Mouse (Mus musculus) kidney, postnatal 0 days (tissue): ENCODE measurements around the gene Olfr569. TPM values are rescaled to one million over a fixed set of nuclear protein-coding genes. Genes with fewer than 3 reads are reported as not detected.

Experiments used
- ATAC-seq: fragments of 200-750 bp; cut with Nextera tagmentation; replicated peaks from 2 replicates; pipeline ENCODE4 v1.8.0; 2017; ENCODE audit warnings: low read depth, moderate number of reproducible peaks, moderate TSS enrichment, moderate library complexity; ENCODE audit not compliant: low FRiP score
- DNase-seq: peaks from one replicate; pipeline ENCODE4 v3.0.0-alpha.2; 2016; ENCODE audit warnings: low spot score
- H3K27ac ChIP-seq: fragments of 300-500 bp; sonication (generic); 2 replicates; pipeline ENCODE4 v1.5.1; 2014; ENCODE audit warnings: mild to moderate bottlenecking
- H3K27me3 ChIP-seq: fragments of 300-500 bp; sonication (generic); 2 replicates; pipeline ENCODE4 v1.6.1; 2014; ENCODE audit warnings: low read length, mixed read lengths; ENCODE audit not compliant: insufficient read depth
- H3K36me3 ChIP-seq: fragments of 300-500 bp; sonication (generic); 2 replicates; pipeline ENCODE4 v1.6.1; 2014; ENCODE audit warnings: low read length, mixed read lengths; ENCODE audit not compliant: insufficient read depth
- H3K4me1 ChIP-seq: fragments of 300-500 bp; sonication (generic); replicated peaks from 2 replicates; pipeline ENCODE4 v1.6.1; 2014; ENCODE audit warnings: antibody characterized with exemption, low read length, mixed read lengths; ENCODE audit not compliant: insufficient read depth
- H3K4me2 ChIP-seq: fragments of 300-500 bp; sonication (generic); 2 replicates; pipeline ENCODE4 v1.6.1; 2014; ENCODE audit warnings: mild to moderate bottlenecking, low read length, moderate library complexity, mixed read lengths
- H3K4me3 ChIP-seq: fragments of 300-500 bp; sonication (generic); replicated peaks from 2 replicates; pipeline ENCODE4 v1.5.1; 2014; ENCODE audit warnings: low read depth, low read length
- H3K9ac ChIP-seq: fragments of 300-500 bp; sonication (generic); 2 replicates; pipeline ENCODE4 v1.6.1; 2014; ENCODE audit warnings: low read depth, low read length
- H3K9me3 ChIP-seq: fragments of 300-500 bp; sonication (generic); replicated peaks from 2 replicates; pipeline ENCODE4 v1.6.1; 2016; ENCODE audit warnings: low read length, inconsistent platforms, mixed read lengths
- CTCF ChIP-seq: IDR thresholded peaks from 2 replicates; pipeline ENCODE4 v1.5.1; 2016; ENCODE audit warnings: antibody characterized with exemption, low read depth, mild to moderate bottlenecking, moderate library complexity
- WGBS: fragments of 180-500 bp; shearing (Covaris S2); extraction: QIAGEN DNeasy Blood & Tissue Kit; methylation state at CpG from one replicate; pipeline ENCODE4 v1.1.7; 2014; 5-methylcytosine and 5-hydroxymethylcytosine counted together
- polyA plus RNA-seq: library from polyadenylated mRNA; unstranded; fragments of >200 nt; fragmentation: Nextera tagmentation; extraction: Ambion mirVana; gene quantifications from 2 replicates; pipeline ENCODE4 v1.2.1, GENCODE M21; 2015

Olfr569 gene
- not detected in 2 replicates for polyA plus RNA-seq

DNA sequence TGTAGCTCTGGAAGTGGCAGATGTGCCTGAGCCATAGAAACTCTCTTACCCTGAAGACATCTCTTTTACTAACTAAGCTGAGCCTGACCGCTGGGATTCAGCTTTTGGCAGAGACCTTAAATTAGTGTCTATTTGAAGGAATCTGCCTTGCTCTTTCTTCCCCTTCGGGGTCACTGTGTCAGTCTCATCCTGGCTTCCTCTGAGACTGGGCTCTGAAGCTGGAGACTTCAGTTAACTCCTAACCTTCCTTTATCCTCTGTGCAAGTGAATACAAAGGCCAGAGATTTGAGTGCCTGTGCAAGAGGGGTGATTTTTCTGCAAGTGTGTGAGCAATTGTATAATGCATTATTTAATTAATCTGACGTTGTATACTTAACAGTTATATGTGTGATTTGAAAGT lies at the start of gene Olfr569:
Olfr569 (minus strand) TSS at position 101 of the 400 bp plus-strand sequence.
- no peak for TF ChIP-seq CTCF
- Histone ChIP-seq H3K4me1 (no peaks in the 10 kb centered on the region), H3K27ac (no peak within 1 kb of the TSS), H3K4me3 (no peak within 1 kb of the TSS), H3K36me3 (no peaks in the 10 kb centered on the region), H3K27me3 (no peaks in the 10 kb centered on the region), H3K9me3 (no peaks in the 10 kb centered on the region), H3K4me2 (no peak within 1 kb of the TSS), H3K9ac (no peak within 1 kb of the TSS)
- DNase-seq (no peak), ATAC-seq (no peak)
- WGBS: 57% methylated on average over 3 of the region's 3 CpGs

DNA sequence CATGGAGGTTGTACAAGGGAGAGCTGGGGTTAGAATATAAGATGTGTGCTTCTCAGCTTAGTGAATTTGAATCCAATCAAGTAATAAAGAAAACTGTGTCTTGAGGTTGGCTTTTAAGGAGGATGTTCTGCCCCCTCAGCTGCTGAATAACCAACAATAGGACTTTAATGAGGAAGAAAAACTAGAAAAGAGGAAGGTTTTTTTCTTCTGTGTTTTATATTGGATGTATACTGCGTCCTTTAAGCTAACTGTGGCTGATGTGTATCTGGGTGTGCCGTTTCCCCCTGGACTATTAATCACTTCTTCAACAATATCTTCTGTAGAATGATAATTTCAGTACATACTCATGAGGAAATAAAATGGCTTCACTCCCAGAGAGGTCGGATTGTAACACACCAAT lies 36.4 kb upstream of the Olfr569 start:
- H3K4me2 ChIP-seq: no peak overlapping the region
- no peaks in the 10 kb centered on the region for H3K4me1 ChIP-seq
- no peak overlapping the region for H3K27ac ChIP-seq
- ATAC-seq (no peak), DNase-seq (no peak)
- no peak overlapping the region for H3K4me3 ChIP-seq
- 62% methylated on average over 3 of the region's 3 CpGs for WGBS
- H3K27me3 ChIP-seq: no peaks in the 10 kb centered on the region
- no peak for TF ChIP-seq CTCF
- no peaks in the 10 kb centered on the region for H3K36me3 ChIP-seq
- H3K9me3 ChIP-seq: no peaks in the 10 kb centered on the region
- no peak overlapping the region for H3K9ac ChIP-seq

DNA sequence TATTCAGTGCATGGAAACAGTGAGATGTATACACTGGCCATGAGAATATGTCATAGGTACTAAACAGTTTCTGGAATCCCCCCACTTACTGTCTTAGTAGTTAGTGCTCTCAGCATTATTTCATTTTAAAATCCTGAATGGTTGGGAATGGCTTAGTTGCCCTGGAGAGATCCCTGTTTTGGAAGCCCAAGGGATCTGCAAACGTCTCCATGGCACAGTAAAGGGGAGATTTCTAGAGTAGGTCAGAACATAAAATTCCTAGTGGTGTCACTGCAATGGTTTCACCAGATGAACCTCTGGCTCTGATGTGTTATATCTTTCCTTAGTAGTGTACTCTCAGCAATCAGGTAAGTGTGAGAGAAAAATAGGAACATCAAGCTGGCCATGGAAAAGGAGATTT lies 33.4 kb upstream of the Olfr569 start, which contains the start of gene Olfr572:
Olfr572 (plus strand) TSS at position 301 of the 400 bp plus-strand sequence.
- ATAC-seq (no peak), DNase-seq (no peak)
- Histone ChIP-seq H3K9ac (no peak within 1 kb of the TSS), H3K4me3 (no peak within 1 kb of the TSS), H3K4me2 (no peak within 1 kb of the TSS), H3K9me3 (no peaks in the 10 kb centered on the region), H3K36me3 (no peaks in the 10 kb centered on the region), H3K27me3 (no peaks in the 10 kb centered on the region), H3K27ac (no peak within 1 kb of the TSS), H3K4me1 (no peaks in the 10 kb centered on the region)
- no peak for TF ChIP-seq CTCF
- 69% methylated on average over 1 of the region's 1 CpGs for WGBS

DNA sequence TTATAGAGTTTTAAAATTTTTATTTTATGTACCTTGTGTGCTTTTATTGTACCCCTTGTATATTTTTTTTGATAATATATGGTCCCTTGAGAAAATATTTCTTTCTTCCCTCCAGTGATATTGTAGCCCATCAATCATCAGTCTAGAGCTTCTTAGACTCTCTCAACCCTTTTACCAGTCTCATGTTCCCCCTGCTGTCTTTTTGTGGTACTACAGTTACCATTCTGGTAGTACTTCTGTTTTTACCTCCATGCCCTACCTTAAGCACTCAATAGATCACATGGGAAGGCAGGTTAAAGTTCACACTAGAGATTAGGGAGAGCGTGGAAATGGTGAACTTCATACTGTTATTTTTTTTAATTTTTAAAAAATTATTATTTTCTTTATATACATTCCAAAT lies 28.9 kb upstream of the Olfr569 start:
- peak; percentile 77 for TF ChIP-seq CTCF
- 14% methylated on average over 1 of the region's 1 CpGs for WGBS

DNA sequence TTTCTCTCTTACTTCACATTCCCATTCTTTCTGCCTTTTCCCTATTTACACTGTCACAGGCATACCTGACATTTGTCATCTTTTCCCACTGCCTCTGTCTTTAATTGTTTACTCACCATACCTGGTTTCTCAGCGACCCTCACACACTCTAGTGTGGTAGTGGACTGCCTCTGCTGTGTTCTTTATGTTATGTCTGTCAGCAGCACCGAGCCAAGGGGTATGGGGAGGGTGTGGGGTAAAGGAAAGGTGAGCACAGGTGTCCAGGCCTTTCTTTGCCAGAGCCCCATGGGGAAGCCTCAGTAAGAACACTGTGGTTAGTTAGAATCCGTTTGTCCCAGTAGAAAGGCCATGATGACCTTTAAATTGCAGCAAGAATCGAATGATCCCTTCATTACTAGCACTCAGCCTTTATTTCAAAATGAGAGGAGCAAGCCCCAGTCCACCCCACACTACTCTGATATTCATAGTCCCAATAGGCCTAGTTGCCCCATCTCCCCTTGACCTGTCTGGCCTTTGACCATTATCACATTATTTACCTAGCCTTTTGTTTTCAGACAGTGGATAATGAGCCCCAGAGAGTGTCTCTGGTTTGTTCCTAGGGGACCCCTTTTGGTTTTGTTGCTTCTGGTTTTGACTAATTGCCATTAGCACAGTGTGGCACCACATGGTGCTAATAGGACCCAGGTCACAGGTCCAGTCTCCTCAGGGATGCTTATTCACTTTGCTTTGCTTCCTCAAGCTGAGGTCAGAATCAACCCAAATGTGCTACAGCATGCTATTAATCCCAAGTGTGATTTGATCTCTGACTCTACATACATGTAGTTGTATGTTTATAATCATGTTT lies 26.6 kb upstream of the Olfr569 start, which contains the start of gene Olfr571:
Olfr571 (minus strand) TSS at position 505 of the 844 bp plus-strand sequence.
- Histone ChIP-seq H3K36me3 (no peaks in the 10 kb centered on the region), H3K4me1 (no peaks in the 10 kb centered on the region), H3K4me2 (no peak within 1 kb of the TSS), H3K27ac (no peak within 1 kb of the TSS), H3K9me3 (no peaks in the 10 kb centered on the region), H3K4me3 (no peak within 1 kb of the TSS), H3K27me3 (no peaks in the 10 kb centered on the region), H3K9ac (no peak within 1 kb of the TSS)
- no peak for ATAC-seq
- DNase-seq: no peak
- WGBS: 50% methylated on average over 4 of the region's 4 CpGs
- TF ChIP-seq CTCF: no peak

More for the DNA sequence above, 28.9 kb upstream of the Olfr569 start:
- Histone ChIP-seq H3K36me3 (no peaks in the 10 kb centered on the region), H3K4me1 (no peaks in the 10 kb centered on the region), H3K4me2 (no peak overlapping the region), H3K27me3 (no peaks in the 10 kb centered on the region), H3K27ac (no peak overlapping the region), H3K4me3 (no peak overlapping the region), H3K9me3 (no peaks in the 10 kb centered on the region), H3K9ac (no peak overlapping the region)
- peak; percentile 72 for DNase-seq
- peak; percentile 71 for ATAC-seq

DNA sequence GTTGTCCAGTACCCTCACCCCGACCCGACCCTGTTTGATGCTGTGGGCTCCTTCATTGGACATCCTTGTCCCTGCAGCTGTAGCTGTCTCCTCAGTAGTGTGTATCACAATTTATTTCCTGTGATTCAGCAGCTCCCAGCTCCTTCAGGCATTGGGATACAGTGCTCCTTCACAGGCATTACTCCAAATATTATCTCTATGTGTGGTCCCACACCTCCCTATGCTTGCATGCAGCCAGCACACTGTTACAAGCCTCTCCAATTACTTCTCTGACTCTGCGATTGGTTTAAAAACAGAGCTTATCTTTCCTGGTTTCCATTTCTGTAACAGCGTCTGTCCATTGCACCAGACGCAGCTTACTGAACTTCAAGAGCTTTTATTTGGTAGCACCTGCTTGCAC lies 25.7 kb upstream of the Olfr569 start:
- no peak for TF ChIP-seq CTCF
- Histone ChIP-seq H3K36me3 (no peaks in the 10 kb centered on the region), H3K4me1 (no peaks in the 10 kb centered on the region), H3K27me3 (no peaks in the 10 kb centered on the region), H3K27ac (no peak overlapping the region), H3K4me2 (no peak overlapping the region), H3K4me3 (no peak overlapping the region), H3K9me3 (no peaks in the 10 kb centered on the region), H3K9ac (no peak overlapping the region)
- WGBS: 66% methylated on average over 5 of the region's 5 CpGs
- DNase-seq: no peak
- ATAC-seq: no peak
